Mouse (Mus musculus): ENCODE measurements around the gene Cd151. TPM values are rescaled to one million over a fixed set of nuclear protein-coding genes. Genes with fewer than 3 reads are reported as not detected.

The Cd151 gene
- total and polyA plus RNA-seq, 2 experiments from 2014 or later = 15.0 to 52.9 TPM

DNA sequence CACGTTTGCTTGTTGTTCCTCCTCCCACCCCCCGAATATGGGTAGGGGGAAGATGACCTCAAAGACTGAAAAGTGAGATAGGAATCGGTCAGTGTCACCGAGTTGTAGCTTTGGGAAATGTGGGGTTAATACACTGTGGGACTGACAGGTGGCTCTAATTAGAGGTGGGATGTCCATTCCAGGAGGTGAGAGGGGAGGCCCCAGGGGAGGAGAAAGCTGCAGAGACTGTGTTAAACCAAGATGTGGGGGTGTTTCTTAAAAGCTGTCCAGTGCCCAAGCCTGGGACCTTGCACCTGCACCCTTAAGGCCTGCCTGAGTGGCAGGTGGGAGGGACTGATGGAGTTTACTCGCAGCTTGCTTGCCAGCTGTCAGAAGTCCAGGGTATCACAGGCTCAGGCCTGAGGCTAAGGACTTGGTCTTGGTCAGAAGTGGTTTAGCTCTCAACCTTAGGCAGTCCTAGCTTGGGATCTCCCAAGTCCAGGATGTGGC, 4.8 kb upstream of the Cd151 start:
- Histone ChIP-seq H3K9ac (replicated peaks; ENCODE audit: low read length, poor library complexity, severe bottlenecking) (no peak overlapping the region), H3K27me3 (ENCODE audit: insufficient read depth, low read length) (peaks cover 51% of the 10 kb centered on the region), H3K4me3 (ENCODE audit: low read depth, low read length) (peak overlapping the region; percentile 42), H3K27ac (ENCODE audit: low read depth, low read length) (no peak overlapping the region), H3K36me3 (ENCODE audit: insufficient read depth, low read length) (peaks cover 28% of the 10 kb centered on the region), H3K4me2 (ENCODE audit: low read depth, low read length, poor library complexity, severe bottlenecking) (peak overlapping the region; percentile 80), H3K9me3 (ENCODE audit: low read length) (no peaks in the 10 kb centered on the region), H3K4me1 (ENCODE audit: insufficient read depth, low read length) (peaks cover 12% of the 10 kb centered on the region; the same call in 1 of the 2 replicates)
- DNase-seq (ENCODE audit: low spot score) (no peak), ATAC-seq (ENCODE audit: low FRiP score) (no peak)
- no peak for TF ChIP-seq CTCF (IDR thresholded peaks at IDR 0.05)
- WGBS = 22% methylated on average over 5 of the region's 5 CpGs

DNA sequence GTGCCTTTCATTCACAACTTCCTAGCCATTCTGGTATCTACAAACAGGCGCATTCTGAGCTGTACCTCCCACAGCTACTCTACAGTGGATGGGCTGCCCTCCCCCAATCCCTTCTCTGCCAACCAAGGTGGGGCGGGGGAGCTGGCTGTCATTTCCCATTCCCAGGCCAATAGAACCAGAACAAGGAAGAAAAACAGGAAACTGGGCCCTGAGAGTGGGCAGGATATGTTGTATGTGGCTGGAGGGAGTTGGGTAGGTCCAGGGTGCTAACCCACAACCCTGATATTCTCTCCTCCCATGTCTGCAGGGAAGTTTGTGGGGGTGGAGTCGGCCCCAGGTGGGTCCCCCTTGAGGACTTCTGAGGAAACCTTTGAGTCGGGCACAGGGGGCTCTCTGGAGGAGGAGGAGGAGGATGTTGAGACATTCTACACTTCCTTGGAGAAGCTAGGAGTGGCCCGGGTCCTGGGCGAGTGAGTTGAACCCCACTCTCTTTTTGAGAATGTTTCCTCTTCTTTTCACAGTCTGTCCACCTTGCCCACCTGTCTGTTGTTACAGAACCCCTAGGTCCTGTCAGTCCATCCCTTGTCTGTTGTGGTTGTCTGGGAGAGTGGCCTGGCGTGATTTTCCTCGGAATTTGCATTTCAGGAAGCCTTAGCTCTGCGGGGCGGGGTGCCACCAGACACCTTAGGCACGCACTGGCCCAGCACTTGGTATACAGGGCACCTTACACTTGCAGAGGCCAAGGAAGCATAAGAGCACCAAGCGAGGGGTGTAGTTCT, 3.2 kb upstream of the Cd151 start:
- ATAC-seq (ENCODE audit: low FRiP score) = no peak
- DNase-seq (ENCODE audit: low spot score) = no peak
- Histone ChIP-seq H3K4me2 (ENCODE audit: low read depth, low read length, poor library complexity, severe bottlenecking) (peak overlapping the region; percentile 28; the same call in 1 of the 2 replicates), H3K4me1 (ENCODE audit: insufficient read depth, low read length) (peaks cover 25% of the 10 kb centered on the region), H3K9ac (replicated peaks; ENCODE audit: low read length, poor library complexity, severe bottlenecking) (no peak overlapping the region), H3K36me3 (ENCODE audit: insufficient read depth, low read length) (peaks cover 15% of the 10 kb centered on the region), H3K27ac (ENCODE audit: low read depth, low read length) (no peak overlapping the region), H3K27me3 (ENCODE audit: insufficient read depth, low read length) (peaks cover 51% of the 10 kb centered on the region), H3K4me3 (ENCODE audit: low read depth, low read length) (no peak overlapping the region), H3K9me3 (ENCODE audit: low read length) (no peaks in the 10 kb centered on the region)
- 28% methylated on average over 12 of the region's 12 CpGs for WGBS
- no peak for TF ChIP-seq CTCF (IDR thresholded peaks at IDR 0.05)

DNA sequence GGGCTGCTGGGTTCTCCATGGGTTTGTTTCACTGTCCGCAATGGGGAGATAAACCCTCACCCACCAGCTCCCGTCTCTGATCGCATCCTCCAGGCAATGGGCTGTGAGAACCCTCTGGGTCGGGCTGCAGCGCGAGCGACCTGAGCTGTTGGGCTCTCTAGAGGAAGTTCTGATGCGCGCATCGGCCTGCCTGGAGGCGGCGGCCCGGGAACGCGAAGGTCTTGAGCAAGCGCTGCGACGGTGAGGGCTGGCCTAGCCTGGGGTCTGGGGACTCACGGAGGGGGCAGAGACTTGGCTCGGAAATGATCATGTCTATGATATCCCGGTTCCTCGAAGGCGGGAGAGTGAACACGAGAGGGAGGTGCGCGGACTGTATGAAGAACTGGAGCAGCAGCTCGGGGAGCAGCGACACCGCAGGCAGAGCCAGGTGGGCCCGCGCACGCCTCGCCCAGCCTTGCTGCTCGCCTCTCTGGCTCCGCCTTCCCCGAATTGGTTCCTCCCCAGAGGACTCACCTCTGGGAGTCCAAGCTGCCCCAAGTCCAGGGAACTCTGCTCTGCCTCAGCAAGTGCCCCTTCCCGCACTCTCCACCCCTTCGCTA, 2.5 kb upstream of the Cd151 start:
- Histone ChIP-seq H3K27me3 (ENCODE audit: insufficient read depth, low read length) (peaks cover 51% of the 10 kb centered on the region), H3K9ac (replicated peaks; ENCODE audit: low read length, poor library complexity, severe bottlenecking) (0 out of 2 replicates have a peak overlapping the region, but pooled peaks have one; percentile 24)
- WGBS = 6% methylated on average over 38 of the region's 38 CpGs

DNA sequence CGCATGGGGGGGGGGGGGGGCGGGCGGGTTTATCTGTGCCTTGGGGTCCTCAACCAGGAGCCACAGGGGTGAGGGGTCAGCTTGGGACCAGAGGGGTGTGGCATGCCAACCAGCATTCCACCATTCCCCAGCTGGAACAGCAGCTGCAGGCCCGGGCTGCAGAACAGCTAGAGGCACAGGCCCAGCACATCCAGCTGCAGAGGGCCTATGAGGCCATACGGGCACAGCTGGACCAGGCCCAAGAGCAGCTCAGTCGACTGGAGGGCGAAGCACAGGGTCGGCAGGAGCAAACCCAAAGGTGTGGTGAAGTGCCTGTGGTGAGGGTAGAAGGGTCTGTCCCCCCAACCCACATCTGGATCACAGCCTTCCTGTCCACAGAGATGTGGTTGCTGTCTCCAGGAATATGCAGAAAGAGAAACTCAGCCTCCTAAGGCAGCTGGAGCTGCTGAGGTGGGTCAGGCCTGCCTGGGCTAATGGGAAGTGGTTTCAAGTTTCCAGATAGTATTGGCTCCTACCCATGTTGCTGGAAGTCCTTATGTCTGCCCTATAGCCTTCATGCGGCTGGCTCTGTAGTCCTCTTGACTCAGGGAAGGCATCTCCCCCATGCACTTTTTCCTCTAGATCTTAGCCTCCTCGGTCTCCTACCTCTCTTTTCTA, 1.7 kb upstream of the Cd151 start:
- Histone ChIP-seq H3K9me3 (ENCODE audit: low read length) (no peaks in the 10 kb centered on the region), H3K27me3 (ENCODE audit: insufficient read depth, low read length) (peaks cover 50% of the 10 kb centered on the region), H3K4me3 (ENCODE audit: low read depth, low read length) (peak overlapping the region; percentile 20; the same call in 1 of the 2 replicates), H3K4me2 (ENCODE audit: low read depth, low read length, poor library complexity, severe bottlenecking) (peak overlapping the region; percentile 28; the same call in 1 of the 2 replicates), H3K27ac (ENCODE audit: low read depth, low read length) (no peak overlapping the region), H3K4me1 (ENCODE audit: insufficient read depth, low read length) (peaks cover 32% of the 10 kb centered on the region), H3K9ac (replicated peaks; ENCODE audit: low read length, poor library complexity, severe bottlenecking) (no peak overlapping the region), H3K36me3 (ENCODE audit: insufficient read depth, low read length) (peaks cover 9% of the 10 kb centered on the region)
- WGBS = 42% methylated on average over 9 of the region's 10 CpGs
- no peak for ATAC-seq (ENCODE audit: low FRiP score)
- TF ChIP-seq CTCF (IDR thresholded peaks at IDR 0.05) = no peak
- DNase-seq (ENCODE audit: low spot score) = no peak

More for the DNA sequence above, 2.5 kb upstream of the Cd151 start:
- DNase-seq (ENCODE audit: low spot score) = no peak
- no peak for TF ChIP-seq CTCF (IDR thresholded peaks at IDR 0.05)
- Histone ChIP-seq H3K4me1 (ENCODE audit: insufficient read depth, low read length) (peaks cover 32% of the 10 kb centered on the region), H3K27ac (ENCODE audit: low read depth, low read length) (no peak overlapping the region), H3K4me2 (ENCODE audit: low read depth, low read length, poor library complexity, severe bottlenecking) (peak overlapping the region; percentile 28; the same call in 1 of the 2 replicates), H3K4me3 (ENCODE audit: low read depth, low read length) (peak overlapping the region; percentile 20; the same call in 1 of the 2 replicates), H3K36me3 (ENCODE audit: insufficient read depth, low read length) (peaks cover 8% of the 10 kb centered on the region; the same call in 1 of the 2 replicates), H3K9me3 (ENCODE audit: low read length) (no peaks in the 10 kb centered on the region)
- ATAC-seq (ENCODE audit: low FRiP score) = no peak

DNA sequence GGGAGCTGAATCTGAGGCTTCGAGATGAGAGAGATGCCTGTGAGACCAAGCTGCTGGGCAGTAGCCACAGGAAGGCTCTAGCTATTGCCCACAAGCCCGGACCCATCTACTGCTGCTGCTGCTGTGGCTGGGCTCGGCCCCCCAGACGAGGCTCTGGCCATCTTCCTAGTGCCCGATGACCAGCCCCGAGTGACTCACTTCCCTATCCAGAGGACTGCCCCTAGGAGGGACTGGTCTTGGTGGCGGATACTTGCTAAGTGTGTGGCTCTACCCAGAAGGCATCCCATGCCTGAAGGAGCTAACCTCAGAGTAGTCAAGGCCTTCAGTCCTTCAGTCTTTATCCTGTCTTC, 1.2 kb upstream of the Cd151 start:
- Histone ChIP-seq H3K27ac (ENCODE audit: low read depth, low read length) (no peak overlapping the region), H3K4me2 (ENCODE audit: low read depth, low read length, poor library complexity, severe bottlenecking) (no peak overlapping the region), H3K4me1 (ENCODE audit: insufficient read depth, low read length) (peaks cover 32% of the 10 kb centered on the region), H3K4me3 (ENCODE audit: low read depth, low read length) (no peak overlapping the region), H3K9ac (replicated peaks; ENCODE audit: low read length, poor library complexity, severe bottlenecking) (no peak overlapping the region), H3K27me3 (ENCODE audit: insufficient read depth, low read length) (peaks cover 45% of the 10 kb centered on the region), H3K9me3 (ENCODE audit: low read length) (no peaks in the 10 kb centered on the region), H3K36me3 (ENCODE audit: insufficient read depth, low read length) (peaks cover 11% of the 10 kb centered on the region)
- WGBS = 78% methylated on average over 7 of the region's 7 CpGs
- DNase-seq (ENCODE audit: low spot score) = no peak
- no peak for ATAC-seq (ENCODE audit: low FRiP score)
- TF ChIP-seq CTCF (IDR thresholded peaks at IDR 0.05) = no peak
